Mouse (Mus musculus) CH12F3 (cell line): ENCODE results near the gene Pbx4.

ENCODE experiments used
- in situ Hi-C: fragments of 300-500 bp; cut with MboI; formaldehyde crosslinking; loops from 2 replicates; pipeline ENCODE4 v1.14.3; 2020; ENCODE audit warnings: low sequenced_read_pairs

The Pbx4 gene

DNA sequence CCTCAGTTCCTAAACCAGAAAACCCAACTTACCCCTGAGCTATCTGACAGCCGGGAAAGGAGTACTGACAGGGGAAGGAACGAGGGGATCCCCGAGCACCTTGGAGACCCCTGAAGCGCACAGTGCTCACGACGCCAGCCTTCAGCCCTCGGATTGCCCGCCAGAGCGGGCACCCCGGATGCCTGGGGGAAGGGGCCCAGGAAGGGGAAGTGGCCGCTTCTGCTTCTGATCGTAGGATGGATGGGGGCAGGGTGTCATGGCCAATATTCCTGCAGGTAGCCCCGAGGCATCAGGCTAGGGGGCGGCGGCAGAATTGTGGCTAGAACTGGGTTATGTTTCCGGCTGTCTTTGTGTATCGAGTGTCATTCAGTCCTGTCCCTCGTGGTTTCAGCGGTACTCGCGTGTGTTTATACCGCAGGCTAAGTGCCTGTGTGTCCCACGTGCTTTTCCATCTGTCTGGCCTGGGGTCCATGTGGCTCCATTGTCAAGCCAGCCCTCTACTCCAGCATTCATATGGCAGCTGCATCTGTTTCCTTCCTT lies 23.4 kb upstream of the Pbx4 start:
- in situ Hi-C loops = no loop called here

DNA sequence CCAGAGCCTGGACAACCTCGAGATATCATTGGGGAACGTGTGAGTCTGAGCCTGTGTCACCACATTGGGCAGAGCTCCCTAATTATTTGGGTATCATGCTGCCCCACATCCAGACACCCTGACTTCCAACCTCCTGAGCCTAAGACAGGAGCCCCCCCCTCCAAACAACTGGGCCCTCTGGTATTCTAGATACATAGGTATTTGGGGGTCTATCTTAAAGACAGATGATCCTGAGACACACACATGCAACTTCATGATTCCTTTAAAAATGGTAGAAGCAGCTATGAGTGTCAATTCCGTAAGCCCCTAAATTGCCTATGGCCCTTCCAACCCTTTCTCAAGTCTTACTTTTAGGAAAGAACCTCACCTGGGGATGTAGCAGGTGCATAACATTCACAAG lies 22.5 kb upstream of the Pbx4 start:
- in situ Hi-C loops = no loop called here

DNA sequence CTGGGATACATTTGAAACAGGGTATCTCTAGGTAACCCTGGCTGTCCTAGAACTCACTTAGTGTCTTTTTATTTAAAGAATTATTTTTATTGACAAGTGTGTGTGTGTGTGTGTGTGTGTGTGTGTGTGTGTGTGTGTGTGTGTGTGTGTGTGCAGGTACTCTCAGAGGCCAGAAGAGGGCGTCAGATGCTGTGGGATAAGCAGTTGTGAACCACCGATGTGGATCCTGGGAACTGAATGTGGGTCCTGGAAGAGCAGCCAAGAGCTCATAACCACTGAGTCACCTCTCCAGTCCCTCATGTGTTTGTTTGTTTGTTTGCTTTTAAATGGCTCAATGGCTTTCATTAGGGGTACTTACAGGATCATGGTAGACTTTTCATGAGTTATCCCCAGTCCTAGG lies 17.4 kb upstream of the Pbx4 start:
- in situ Hi-C loops = no loop called here

DNA sequence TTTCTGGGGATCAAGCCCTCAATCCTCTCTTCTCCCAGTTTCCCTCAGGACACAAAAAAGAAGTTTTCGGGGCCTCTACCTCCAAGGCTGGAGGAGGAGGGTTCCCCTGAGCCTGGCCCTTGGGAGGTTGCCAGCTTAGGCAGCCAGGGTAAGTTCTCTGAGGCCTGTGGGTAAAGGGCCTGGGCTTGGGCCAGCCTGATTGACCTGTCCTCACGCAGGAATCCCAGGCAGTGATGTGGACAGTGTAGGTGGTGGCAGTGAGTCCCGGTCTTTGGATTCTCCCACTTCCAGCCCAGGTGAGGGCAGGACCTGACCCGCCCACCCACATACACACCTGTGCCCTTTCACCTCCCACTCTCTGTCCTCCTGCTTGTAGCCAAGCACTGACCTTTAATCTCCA lies 16.9 kb upstream of the Pbx4 start:
- in situ Hi-C loops = no loop called here

DNA sequence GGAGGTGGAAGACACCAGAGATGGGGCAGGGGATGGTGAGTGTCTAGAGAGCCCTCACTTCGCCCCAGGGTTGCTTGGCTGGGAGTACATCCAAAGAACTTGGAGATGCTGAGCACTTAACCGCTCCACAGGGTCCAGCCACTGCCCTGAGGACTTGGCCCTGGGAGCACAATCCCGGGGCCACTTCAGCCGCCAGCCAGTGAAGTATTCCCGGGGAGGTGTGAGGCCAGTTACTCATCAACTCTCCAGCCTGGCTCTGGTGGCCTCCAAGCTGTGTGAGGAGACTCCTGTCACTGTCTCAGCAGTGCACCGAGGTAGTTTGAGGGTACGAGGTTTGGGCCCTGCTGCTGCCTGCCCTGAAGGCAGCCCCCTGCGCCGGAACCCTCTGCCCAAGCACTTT lies 11.8 kb upstream of the Pbx4 start:
- in situ Hi-C loops = no loop called here

DNA sequence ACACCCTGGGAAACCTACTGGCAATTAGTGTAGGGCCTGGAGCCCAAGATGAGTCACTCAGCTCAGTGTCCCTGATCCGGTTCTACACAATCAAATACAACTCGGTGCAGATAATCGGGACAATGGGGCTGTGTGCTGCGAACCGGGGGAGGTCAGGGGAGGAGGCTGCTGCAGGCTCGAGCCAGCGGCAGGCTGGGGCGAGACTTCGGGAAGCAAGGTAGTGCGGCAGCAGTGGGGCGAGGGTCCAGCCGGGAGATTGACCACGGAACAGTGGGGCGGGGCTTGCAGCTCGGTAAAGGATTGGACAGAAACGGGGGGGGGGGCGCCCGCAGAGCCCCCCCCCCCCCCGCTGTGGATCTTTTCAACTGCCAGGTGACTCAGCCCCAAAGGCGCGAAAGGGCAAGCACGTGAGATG lies 10.3 kb upstream of the Pbx4 start:
- in situ Hi-C loops = no loop called here

DNA sequence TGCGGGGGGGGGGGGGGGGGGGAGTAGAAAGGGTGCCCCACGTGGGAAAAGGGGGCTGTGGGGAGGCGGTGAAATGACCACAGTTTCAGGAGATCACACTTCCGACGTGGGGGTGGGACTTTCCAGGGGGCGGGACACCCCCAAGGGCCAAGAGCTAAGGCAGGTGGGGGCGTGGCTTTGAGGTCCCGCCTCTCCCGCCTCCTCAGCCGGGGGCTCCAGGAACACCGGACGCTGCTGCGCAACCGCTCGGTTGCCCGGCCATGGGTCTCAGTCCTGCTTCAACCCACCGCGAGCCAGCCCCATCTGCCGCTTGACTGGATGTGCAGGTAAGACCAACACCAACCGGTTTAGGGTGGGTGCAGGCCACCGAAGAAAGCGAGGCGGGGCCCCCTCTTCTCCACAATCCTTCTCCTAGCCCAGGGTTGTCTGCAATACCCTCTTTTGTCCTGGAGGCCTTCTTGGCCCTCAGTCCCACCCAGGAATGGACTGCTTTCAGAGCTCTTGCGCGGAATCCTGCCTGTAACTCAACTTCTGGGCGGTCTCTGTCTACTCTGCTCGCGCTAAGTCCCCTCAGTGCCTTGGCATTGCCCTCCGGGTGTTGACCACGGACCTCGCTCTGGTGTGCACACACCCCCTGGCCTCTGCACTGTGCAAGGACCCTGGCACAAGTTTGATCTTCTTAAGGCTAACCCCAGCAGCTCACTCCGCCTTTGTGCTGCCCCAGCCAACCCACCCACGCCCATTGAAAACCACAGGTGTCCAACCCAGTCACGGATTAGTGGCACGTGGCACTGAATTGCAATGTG lies 9.7 kb upstream of the Pbx4 start, which contains the start of gene Lpar2:
Gene Lpar2 (plus strand): TSS at position 44 of the 806 bp plus-strand sequence.
- in situ Hi-C loops = no loop called here

DNA sequence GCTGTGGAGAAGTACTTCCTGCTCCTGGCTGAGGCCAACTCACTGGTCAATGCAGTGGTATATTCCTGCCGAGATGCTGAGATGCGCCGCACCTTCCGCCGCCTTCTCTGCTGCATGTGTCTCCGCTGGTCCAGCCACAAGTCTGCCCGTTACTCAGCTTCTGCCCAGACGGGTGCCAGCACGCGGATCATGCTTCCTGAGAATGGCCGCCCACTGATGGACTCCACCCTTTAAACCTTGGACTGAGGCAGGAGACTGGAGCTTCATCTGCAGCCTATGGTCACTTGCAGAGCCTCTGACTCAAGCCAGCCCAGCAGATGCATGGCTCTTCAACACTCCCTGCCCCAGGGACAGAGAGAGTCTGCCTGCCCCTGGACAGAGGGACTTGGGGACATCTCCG lies 5.9 kb upstream of the Pbx4 start:
- in situ Hi-C loops = no loop called here

DNA sequence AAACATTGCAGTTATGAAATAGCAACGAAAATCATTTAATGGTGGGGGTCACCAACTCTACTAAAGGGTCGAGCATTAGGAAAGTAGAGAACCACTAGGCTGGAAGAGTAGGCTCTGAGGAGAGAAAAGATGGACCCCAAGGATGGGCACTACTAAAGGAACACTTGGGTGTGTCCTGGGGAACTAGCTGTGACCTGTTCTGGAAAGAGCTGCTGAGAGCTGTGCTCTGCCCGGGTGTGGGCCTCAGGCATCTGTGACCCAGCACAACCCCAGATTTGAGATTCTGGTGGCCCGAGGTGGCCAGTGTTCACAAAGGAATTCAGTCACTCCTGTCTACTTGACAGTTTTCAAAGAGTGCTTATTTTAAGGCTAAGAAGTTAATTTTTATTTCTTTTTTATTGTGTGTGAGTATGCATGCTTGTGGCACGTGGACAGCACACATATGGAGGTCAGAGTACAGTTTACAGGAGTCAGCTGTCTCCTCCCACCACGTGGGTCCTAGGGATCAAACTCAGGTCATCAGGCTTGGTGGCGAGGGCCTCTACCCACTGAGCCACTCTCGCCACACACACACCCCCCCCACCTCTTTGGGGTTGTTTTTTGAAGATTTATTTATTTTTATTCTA lies 4.9 kb downstream of the Pbx4 start:
- in situ Hi-C loops = no loop called here

DNA sequence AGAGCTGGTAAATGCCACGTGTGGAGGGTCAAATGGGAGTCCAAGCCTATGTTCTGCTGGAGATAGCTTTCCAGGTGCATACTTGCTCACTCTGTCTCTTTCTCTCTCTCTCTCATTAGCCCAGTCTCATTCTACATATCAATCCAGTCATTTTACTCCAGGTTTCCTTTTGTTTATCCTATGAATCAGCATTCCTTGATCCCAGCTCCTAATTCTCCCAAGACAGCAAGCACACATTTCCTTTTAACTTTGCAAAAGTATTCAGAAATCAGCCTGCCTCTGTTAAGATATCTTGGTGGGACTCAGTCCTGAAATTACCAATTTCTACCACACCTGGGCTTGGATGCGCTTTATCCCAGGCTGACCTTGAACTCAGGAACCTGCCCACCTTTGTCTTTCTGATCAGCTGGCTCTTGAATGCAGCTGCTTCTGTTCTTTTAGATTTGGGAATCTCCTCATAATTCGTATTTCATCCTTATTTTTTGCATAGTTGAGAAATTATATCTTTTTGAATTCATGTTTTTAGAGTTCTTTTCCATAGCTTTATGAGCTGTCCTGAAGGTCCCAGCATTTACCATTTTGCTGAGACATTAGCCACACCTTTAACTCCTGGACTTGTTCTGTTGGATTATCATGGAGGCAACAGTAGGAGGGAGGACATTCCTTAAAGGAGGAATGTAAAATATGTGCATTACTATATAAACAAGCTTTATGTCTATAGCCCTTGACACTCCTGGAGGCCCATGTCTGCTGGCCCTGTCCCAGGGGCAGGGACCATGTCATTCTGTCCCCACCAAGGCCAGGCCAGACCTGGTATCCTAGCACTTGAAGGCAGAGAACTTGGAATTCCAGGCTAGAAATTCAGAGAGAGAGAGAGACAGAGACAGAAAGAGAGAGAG lies 15.1 kb downstream of the Pbx4 start:
- in situ Hi-C loops = no loop called here

DNA sequence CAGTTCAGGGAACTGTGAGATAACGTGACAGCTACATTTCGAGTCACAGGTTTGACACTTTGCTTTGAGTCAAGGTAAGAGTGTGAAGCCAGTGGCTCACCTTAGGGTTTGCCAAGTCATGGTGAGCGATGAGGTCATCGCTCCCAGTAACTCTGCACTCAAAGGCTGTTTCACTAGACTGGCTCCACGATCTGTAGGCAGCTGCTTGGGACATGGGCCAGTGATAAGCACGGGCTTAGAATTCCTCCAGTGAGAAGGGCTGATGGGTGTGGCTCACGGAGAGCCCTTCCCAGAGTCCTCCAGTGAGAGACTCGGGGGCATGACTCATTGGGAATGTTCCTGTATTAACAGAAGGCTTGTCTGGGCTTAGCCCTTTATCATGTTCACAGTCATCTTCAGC lies 16.7 kb downstream of the Pbx4 start:
- in situ Hi-C loops = no loop called here

DNA sequence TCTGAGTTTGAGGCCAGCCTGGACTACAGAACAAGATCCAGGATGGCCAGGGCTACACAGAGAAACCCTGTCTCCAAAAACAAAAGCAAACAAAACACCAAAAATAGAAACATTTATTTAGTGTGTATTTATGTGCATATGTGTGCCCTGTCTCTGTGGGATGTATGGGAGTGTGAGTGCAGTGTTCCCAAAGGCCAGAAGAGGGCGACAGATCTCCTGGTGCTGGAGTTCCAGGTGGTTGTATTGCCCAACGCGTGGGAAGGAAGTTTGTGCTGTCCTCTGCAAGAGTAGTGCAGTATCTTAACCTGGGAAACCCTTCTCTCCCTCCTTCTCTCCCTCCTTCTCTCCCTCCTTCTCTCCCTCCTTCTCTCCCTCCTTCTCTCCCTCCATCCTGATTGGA lies 17.6 kb downstream of the Pbx4 start:
- in situ Hi-C loops = no loop called here

DNA sequence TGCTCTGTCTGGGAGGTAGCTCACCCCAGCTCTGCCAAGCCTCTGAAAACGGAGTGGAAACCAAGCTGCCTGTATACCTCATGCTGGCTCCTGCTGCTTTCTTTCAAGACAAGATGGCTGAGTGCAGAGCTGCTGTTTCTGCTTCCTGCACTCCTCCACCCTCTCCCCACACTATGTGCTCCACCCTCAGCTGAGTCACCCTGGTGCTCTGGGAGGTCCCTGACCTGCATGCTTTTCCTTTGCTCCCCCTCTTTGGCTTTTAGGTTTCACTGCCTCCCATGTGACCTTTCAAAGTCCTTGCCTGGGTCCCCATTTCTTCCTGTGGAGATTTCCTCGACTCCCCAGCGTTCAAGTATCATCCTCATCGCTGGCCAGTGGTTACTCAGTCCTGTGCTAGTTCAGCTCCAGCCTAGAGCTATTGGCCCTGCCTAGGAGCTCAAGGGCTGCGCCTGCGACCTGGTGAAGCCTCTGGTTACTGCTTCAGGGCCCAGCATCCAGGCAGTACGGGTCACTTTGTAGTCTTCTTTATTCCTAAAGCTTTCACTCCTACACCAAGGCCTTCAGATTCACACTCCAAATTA lies 18.7 kb downstream of the Pbx4 start:
- in situ Hi-C loops = no loop called here

DNA sequence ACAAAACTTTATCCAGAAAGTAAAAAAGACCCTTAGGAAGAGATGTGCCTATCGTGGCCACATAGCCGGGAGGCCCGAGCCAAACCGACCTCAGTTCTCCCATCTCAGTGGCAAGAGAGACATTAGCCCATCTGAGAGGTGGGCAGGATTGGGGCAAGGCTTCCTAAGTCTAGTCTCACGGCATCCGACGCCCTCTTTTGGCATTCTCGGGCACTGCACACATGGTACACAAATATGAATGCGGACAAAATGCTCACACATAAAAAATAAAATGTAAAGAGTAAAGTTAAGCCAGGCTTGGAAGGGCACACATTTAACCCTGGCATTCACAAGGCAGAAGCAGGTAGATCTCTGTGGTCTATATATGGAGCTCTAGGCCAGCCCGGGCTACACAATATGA lies 21.6 kb downstream of the Pbx4 start:
- in situ Hi-C loops = no loop called here

DNA sequence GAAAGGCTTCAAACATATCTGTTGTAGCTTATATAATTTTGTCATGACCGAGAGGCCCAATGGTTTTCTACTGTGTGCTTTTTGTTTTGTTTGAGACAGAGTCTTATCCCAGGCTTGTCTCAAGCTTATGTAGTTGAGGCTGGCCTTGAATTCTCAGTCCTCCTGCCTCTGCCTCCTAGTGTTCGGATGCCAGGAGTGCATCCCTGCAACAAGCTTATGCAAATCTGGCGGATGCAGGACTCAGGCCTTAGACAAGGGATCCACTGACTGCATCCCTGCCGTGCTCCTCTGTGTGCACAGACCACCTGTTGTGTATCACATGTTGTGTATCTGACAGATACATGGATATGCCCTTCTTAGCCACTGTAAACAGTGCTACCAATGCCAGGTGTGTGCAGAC lies 28.5 kb downstream of the Pbx4 start:
- in situ Hi-C loops = no loop called here

DNA sequence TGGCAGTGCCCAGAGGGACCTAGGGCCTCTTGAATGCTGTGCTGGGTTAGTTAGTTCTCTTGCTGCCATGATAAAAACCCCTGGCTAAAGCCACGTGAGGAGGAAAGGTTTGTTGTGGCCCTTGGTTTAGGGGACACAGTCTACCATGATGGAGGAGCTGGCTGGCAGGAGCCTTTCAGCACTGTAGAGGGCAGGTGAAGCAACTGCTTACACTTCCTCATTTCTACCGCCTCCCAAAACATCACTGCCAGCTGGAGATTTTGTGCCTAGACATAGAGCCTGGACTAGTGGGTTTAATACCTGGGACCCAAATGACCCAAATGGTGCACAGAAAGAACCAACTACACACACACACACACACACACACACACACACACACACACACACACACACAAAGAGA lies 29.0 kb downstream of the Pbx4 start:
- in situ Hi-C loops = no loop called here

DNA sequence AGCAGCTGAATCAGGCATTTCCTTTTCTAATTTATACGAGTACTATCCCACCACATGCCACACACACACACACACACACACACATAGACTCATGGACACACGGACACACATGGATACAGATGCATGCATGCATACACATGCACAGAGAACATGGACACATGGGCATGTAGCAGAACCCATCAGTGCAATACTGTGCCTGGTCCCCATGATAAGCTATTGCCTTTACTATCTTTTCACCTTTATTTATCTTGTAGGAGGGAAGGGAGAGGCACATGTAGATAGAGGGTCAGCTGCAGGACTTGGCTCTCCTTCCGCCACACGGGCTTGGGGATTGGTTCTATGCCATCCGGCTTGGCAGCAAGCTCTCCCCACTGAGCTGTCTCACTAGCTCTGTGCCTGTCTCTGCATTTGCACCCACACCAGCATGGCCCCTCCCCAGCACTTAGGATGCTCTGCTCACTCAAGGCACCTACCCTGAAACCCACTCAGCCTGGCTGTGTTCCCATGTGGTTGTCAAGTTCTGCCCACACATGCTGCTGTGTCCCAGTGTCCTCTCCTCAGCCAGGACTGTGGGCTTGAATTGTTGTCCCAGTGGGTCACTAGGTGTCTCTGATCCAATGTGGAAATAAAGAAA lies 31.2 kb downstream of the Pbx4 start:
- in situ Hi-C loops = no loop called here

DNA sequence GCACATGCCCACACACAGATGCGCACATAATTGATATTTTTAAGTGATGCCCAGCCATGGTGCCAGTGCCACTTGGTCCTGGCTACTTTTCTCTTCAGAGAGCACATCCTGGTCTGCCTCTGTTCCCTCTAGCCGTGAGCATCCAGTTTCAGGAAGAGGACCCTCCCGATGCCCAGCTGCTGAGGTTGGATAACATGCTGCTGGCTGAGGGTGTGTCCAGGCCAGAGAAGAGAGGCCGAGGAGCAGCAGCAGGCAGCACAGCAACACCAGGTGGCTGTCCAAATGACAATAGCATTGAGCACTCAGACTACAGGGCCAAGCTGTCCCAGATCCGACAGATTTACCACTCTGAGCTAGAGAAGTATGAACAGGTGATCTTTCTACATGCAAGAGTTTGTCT lies 31.9 kb downstream of the Pbx4 start:
- in situ Hi-C loops = no loop called here

DNA sequence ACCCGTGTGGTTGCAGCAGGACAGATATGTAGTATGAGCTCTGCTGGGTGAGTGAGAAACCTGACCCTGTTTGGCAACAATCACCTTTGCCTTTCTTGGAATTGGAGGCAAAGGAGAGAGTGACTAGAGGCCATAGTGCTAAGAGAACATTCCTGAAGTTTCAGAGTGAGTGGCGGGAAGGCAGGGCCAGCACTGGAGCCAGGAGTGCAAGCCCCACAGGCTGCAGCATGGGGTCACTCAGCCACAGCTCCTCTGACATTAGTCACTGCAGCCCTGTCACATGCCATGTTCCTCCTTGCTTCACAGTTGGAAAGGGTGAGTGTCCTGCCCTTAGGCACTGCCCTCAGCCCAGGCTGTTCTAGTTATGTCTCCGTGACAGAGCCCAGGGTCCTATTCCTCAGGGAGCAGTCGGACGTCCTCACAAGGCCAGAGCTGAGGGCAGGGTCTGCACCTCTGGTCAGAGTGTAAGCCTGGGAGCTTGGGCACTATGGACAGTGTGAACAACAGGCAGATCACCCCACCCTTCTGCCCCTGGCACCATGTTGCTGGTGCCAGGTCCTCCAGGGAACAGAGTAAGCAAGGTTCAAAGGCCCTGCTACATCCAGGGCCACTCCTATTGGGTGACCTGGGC lies 35.5 kb downstream of the Pbx4 start:
- in situ Hi-C loops = no loop called here
